ENCODE assay signal across 9 mouse cellular contexts in the genomic region with DNA sequence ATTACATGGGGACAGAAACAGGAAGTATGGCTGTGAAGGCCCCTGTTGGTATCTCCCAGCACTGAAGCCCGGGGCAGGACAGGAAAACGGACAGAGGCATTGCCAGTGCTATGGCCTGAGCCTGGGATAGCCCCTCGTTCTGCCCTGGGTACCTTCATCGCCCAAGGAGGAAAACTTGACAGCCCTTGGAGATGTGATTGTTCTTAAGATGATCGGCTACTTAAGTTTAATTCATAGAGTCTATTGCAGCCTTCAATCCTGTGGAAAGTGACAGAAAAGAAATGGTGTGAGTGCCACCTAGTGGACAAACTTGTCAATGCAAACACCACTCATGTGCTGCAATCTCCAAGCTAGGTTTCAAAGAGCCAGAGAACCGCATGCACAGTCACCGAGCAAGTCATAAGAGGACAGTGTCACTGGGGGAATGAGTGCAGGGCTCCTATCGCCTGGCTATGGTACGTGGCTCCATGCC.
DNase-seq lines count a peak whose midpoint lies in the region; ATAC-seq and TF ChIP-seq lines count a peak whose summit lies in the region.
"Had no signal": no experiment of that assay in that cellular context is flagged by ENCODE, and none has a peak within 500 bp of the region (broad histone marks: within the 10 kb centered on the region; RNA-seq: fewer than 3 reads in every experiment).

No protein-coding gene starts in this region.

- WGBS in lung, adult 2 months, result 22% methylated on average over 9 of the region's 9 CpGs

- no peak for TF ChIP-seq POLR2A in MEL (IDR thresholded peaks at IDR 0.05; ENCODE audit: control insufficient read depth in 1 of 2, insufficient read depth in 1 of 2, low read depth in 1 of 2, low read length in 2 of 2, poor library complexity in 1 of 2)
- TF ChIP-seq POLR2A in lung, adult 2 months (IDR thresholded peaks at IDR 0.05; ENCODE audit: borderline replicate concordance, extremely low read depth, low read depth, low read length), result no peak

- H3K4me1 ChIP-seq in MEL (ENCODE audit: control insufficient read depth in 1 of 2, insufficient read depth in 2 of 2, low read length in 2 of 2), result no peaks in the 10 kb centered on the region
- no peaks in the 10 kb centered on the region for H3K4me1 ChIP-seq in lung, adult 2 months (ENCODE audit: control insufficient read depth, insufficient read depth, low read length)

- no peaks in the 10 kb centered on the region for H3K36me3 ChIP-seq in MEL (ENCODE audit: control insufficient read depth in 1 of 2, insufficient read depth in 2 of 2, low read length in 2 of 2)
- H3K36me3 ChIP-seq: limb, embryonic 12.5 days had no signal

- peak; percentile 63 to 95 (median 82) for TF ChIP-seq CTCF in MEL (IDR thresholded peaks at IDR 0.05 in 2 of 3, conservative IDR thresholded peaks at IDR 0.05 in 1 of 3; ENCODE audit: control insufficient read depth in 1 of 3, insufficient read depth in 1 of 3, low read depth in 2 of 3, low read length in 3 of 3, poor library complexity in 1 of 3, severe bottlenecking in 1 of 3)
- peak; percentile 50; the same call in 1 of the 2 replicates for TF ChIP-seq CTCF in lung, adult 2 months (IDR thresholded peaks at IDR 0.05; ENCODE audit: insufficient read depth, low read length)

- TF ChIP-seq EP300 in MEL (IDR thresholded peaks at IDR 0.05; ENCODE audit: low read depth in 1 of 2, low read length in 2 of 2), result no peak

- peak; percentile 84 to 90 for ATAC-seq in hematopoietic stem cell, adult 5-6 weeks (replicated peaks in 1 of 2; ENCODE audit: insufficient read depth in 1 of 2, low FRiP score in 2 of 2, low TSS enrichment in 1 of 2, low read depth in 1 of 2, poor library complexity in 2 of 2, severe bottlenecking in 2 of 2)
- peak; percentile 42; the same call in 1 of the 2 replicates for ATAC-seq in neutrophil, adult 5-6 weeks (ENCODE audit: extremely low read depth, insufficient number of reproducible peaks, low FRiP score, poor library complexity, severe bottlenecking)

- no peaks in the 10 kb centered on the region for H3K9me3 ChIP-seq in MEL (replicated peaks; ENCODE audit: insufficient read depth, low read length)
- H3K9me3 ChIP-seq: limb, embryonic 12.5 days had no signal

- no peaks in the 10 kb centered on the region; a peak in 1 of 4 replicates for H3K27me3 ChIP-seq in MEL (ENCODE audit: control insufficient read depth in 1 of 2, insufficient read depth in 2 of 2, low read length in 2 of 2)
- H3K27me3 ChIP-seq: limb, embryonic 12.5 days had no signal

- peak; percentile 92 for TF ChIP-seq RAD21 in MEL (IDR thresholded peaks at IDR 0.05; ENCODE audit: low read depth, low read length)

- H3K9ac ChIP-seq in MEL (ENCODE audit: control insufficient read depth, low read depth, low read length, poor library complexity, severe bottlenecking), result peak overlapping the region; percentile 63
- H3K9ac ChIP-seq: limb, embryonic 12.5 days had no signal

- H3K79me2 ChIP-seq in MEL (ENCODE audit: control insufficient read depth, insufficient read depth, low read length, poor library complexity), result no peaks in the 10 kb centered on the region

- H3K27ac ChIP-seq in MEL (ENCODE audit: control insufficient read depth, low read depth, low read length), result no peak overlapping the region
- H3K27ac ChIP-seq: limb, embryonic 12.5 days had no signal

- H3K4me3 ChIP-seq in MEL (ENCODE audit: control insufficient read depth in 1 of 2, insufficient read depth in 1 of 2, low read depth in 2 of 2, low read length in 2 of 2), result peak overlapping the region in 1 of 2 experiments; percentile 52; a peak in 2 of 4 replicates
- no peak overlapping the region for H3K4me3 ChIP-seq in lung, adult 2 months (replicated peaks; ENCODE audit: extremely low read depth, low read depth, low read length)
- H3K4me3 ChIP-seq: limb, embryonic 12.5 days had no signal

- peak; percentile 92 for DNase-seq in MEL (ENCODE audit: low read depth, low spot score)
- peak; percentile 71 for DNase-seq in brain, embryonic 18.5 days (ENCODE audit: low read depth, low spot score)
- peak; percentile 7 for DNase-seq in fat pad, adult 2 months (ENCODE audit: extremely low read depth, low read depth, low spot score)
- peak; percentile 89 for DNase-seq in layer of hippocampus, adult 11-12 months (ENCODE audit: low spot score)
- DNase-seq in lung, adult 2 months, result peak; percentile 69
- peak; percentile 45 for DNase-seq in testis, postnatal 14 days (ENCODE audit: low spot score)

TF ChIP-seq in MEL, 35 proteins besides CTCF, POLR2A, EP300 and RAD21:
- peak; percentile 56; the same call in 1 of the 2 replicates for TF ChIP-seq ZC3H11A (IDR thresholded peaks at IDR 0.05; ENCODE audit: low read depth, low read length)
- peak; percentile 59; the same call in 1 of the 2 replicates for TF ChIP-seq MYC (IDR thresholded peaks at IDR 0.05; ENCODE audit: low read depth, low read length)
- TF ChIP-seq SMC3 (IDR thresholded peaks at IDR 0.05; ENCODE audit: low read depth, low read length), result peak; percentile 83
- TF ChIP-seq ELF1 (IDR thresholded peaks at IDR 0.05; ENCODE audit: low read depth, low read length), result 0 out of 2 replicates have a peak, but pooled peaks have one; percentile 32
- peak; percentile 40; the same call in 1 of the 2 replicates for TF ChIP-seq TBP (IDR thresholded peaks at IDR 0.05; ENCODE audit: low read depth, low read length)
- no peak for TF ChIP-seq MAFK (IDR thresholded peaks at IDR 0.05; ENCODE audit: borderline replicate concordance, low read depth, low read length)
- no peak for TF ChIP-seq GABPA (IDR thresholded peaks at IDR 0.05; ENCODE audit: low read depth, low read length)
- no peak for TF ChIP-seq MXI1 (IDR thresholded peaks at IDR 0.05; ENCODE audit: low read depth, low read length)

Comparison
In these comparisons a context has a peak if more than half of its experiments do, and no peak if none do; other contexts are left out.
1. DNase-seq: peak in every context shown above with its lines; median percentile 92 in MEL; 89 in layer of hippocampus, adult 11-12 months; 71 in brain, embryonic 18.5 days; 69 in lung, adult 2 months; 45 in testis, postnatal 14 days; 7 in fat pad, adult 2 months.